Mouse (Mus musculus) liver, embryonic 16.5 days (tissue): Measurements from ENCODE around the gene Clk3. TPM values are rescaled to one million over a fixed set of nuclear protein-coding genes. Genes with fewer than 3 reads are reported as not detected.
A peak's percentile ranks its signal among the peaks of the same experiment; 100 is the strongest.
"Not testable (repeated sequence)": the region's sequence is repeated elsewhere in the genome, so short reads cannot be mapped to it uniquely, and the experiment has no call there.

Experiments
- ATAC-seq: fragments of 200-750 bp; cut with Nextera tagmentation; 2 replicates; pipeline ENCODE4 v1.8.0; 2017; ENCODE audit warnings: low read depth, mild to moderate bottlenecking, moderate number of reproducible peaks, moderate library complexity
- H3K27ac ChIP-seq: fragments of 300-500 bp; sonication (generic); 2 replicates; pipeline ENCODE4 v1.5.1; 2014; ENCODE audit warnings: mild to moderate bottlenecking, low read length
- H3K27me3 ChIP-seq: fragments of 300-500 bp; sonication (generic); 2 replicates; pipeline ENCODE4 v1.6.1; 2014; ENCODE audit warnings: low read depth, low read length, mixed read lengths; ENCODE audit not compliant: control insufficient read depth, insufficient read depth
- H3K36me3 ChIP-seq: fragments of 300-500 bp; sonication (generic); 2 replicates; pipeline ENCODE4 v1.6.1; 2014; ENCODE audit warnings: mild to moderate bottlenecking; ENCODE audit not compliant: control insufficient read depth, insufficient read depth
- H3K4me1 ChIP-seq: fragments of 300-500 bp; sonication (generic); 2 replicates; pipeline ENCODE4 v1.6.1; 2014; ENCODE audit warnings: low read depth, low read length, mixed read lengths; ENCODE audit not compliant: control insufficient read depth
- H3K4me2 ChIP-seq: fragments of 300-500 bp; sonication (generic); 2 replicates; pipeline ENCODE4 v1.6.1; 2014; ENCODE audit warnings: low read depth, low read length, mixed read lengths
- H3K4me3 ChIP-seq: fragments of 300-500 bp; sonication (generic); 2 replicates; pipeline ENCODE4 v1.5.1; 2014; ENCODE audit warnings: low read depth, mild to moderate bottlenecking, low read length
- H3K9ac ChIP-seq: fragments of 300-500 bp; sonication (generic); 2 replicates; pipeline ENCODE4 v1.6.1; 2014; ENCODE audit warnings: low read depth, low read length
- H3K9me3 ChIP-seq: fragments of 300-500 bp; sonication (generic); replicated peaks from 2 replicates; pipeline ENCODE4 v1.6.1; 2016; ENCODE audit warnings: low read length; ENCODE audit not compliant: control insufficient read depth
- WGBS: fragments of 180-500 bp; shearing (Covaris S2); extraction: QIAGEN DNeasy Blood & Tissue Kit; methylation state at CpG from one replicate; pipeline ENCODE4 v1.1.7; 2014; ENCODE audit not compliant: insufficient replicate concordance; 5-methylcytosine and 5-hydroxymethylcytosine counted together
- polyA plus RNA-seq: library from polyadenylated mRNA; unstranded; fragments of >200 nt; fragmentation: Nextera tagmentation; extraction: Ambion mirVana; gene quantifications from 2 replicates; pipeline ENCODE4 v1.2.1, GENCODE M21; 2015

The Clk3 gene
- polyA plus RNA-seq, 1 experiment from 2014 or later = 104 TPM

DNA sequence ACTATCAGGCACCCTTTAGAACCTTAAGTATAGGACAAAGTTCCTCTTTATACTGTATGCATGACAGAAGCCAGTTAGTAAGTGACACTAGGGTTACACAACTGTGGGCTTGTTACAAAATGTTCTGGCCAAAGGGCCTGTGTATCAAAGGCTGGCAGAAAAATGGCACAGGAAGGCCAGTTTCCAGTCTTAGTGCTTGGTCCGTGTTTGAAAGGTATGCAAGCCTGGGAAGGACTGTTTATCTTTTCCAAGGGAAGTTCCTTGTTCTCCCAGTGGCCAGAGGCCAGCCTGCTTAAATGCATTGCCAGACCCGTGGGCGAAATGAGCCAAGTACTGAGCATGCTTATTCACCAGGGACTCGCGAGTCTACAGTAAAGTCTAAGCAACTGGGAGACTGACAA is 42.3 kb downstream of the Clk3 start:
- Histone ChIP-seq H3K36me3 (peaks cover 25% of the 10 kb centered on the region), H3K9me3 (no peaks in the 10 kb centered on the region), H3K4me3 (no peak overlapping the region), H3K4me2 (peak overlapping the region; percentile 11; the same call in 1 of the 2 replicates), H3K27me3 (no peaks in the 10 kb centered on the region), H3K27ac (peak overlapping the region; percentile 83), H3K9ac (no peak overlapping the region), H3K4me1 (peaks cover 11% of the 10 kb centered on the region)
- peak; percentile 88 for ATAC-seq
- WGBS = 56% methylated on average over 5 of the region's 5 CpGs

DNA sequence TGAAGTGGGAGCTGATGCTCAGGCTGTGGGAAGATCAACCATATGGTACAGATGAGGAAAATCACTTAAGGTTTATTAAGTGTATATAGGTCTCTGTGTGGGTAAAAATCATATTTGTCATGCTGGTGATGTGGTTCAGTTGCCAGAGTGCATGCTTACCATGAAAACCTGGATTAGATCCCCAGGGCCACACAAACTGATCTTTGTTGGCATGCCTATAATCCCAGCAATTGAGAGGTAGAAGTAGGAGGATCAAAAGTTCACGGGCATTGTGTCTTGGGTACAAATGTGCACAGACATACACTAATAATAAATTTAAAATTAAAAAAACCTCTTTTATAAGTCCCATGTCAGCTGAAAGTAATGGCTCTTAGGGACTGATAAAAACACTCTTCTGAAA is 43.3 kb downstream of the Clk3 start:
- 71% methylated on average over 1 of the region's 1 CpGs for WGBS
- H3K4me2 ChIP-seq = no peak overlapping the region
- peaks cover 11% of the 10 kb centered on the region for H3K4me1 ChIP-seq
- H3K27ac ChIP-seq = no peak overlapping the region
- H3K9ac ChIP-seq = no peak overlapping the region
- H3K9me3 ChIP-seq = no peaks in the 10 kb centered on the region
- H3K27me3 ChIP-seq = no peaks in the 10 kb centered on the region
- peaks cover 18% of the 10 kb centered on the region for H3K36me3 ChIP-seq
- no peak for ATAC-seq
- H3K4me3 ChIP-seq = no peak overlapping the region

DNA sequence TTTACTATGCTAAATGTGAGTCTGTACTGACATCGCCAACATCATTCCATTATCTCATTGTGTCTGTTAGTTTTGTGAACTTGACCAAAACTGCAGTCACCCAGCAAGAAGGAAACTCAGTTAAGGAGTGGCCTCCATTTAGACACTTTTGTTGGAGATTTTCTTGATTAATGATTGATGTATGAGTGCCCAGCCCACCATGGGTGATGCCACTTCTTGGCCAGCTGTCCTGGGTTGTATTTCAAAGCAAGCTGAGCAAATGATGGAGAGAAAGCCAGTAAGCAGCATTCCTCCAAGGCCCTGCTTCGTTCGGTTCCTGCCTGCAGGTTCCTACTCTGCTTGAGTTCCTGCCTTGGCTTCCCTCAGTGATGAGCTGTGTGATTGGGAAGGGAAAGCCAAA is 44.9 kb downstream of the Clk3 start:
- H3K9me3 ChIP-seq = no peaks in the 10 kb centered on the region
- peaks cover 5% of the 10 kb centered on the region for H3K4me1 ChIP-seq
- no peak for ATAC-seq
- H3K27ac ChIP-seq = no peak overlapping the region
- H3K27me3 ChIP-seq = no peaks in the 10 kb centered on the region
- WGBS = 74% methylated on average over 3 of the region's 3 CpGs
- H3K9ac ChIP-seq = no peak overlapping the region
- H3K4me2 ChIP-seq = no peak overlapping the region
- H3K4me3 ChIP-seq = no peak overlapping the region
- H3K36me3 ChIP-seq = peaks cover 20% of the 10 kb centered on the region

DNA sequence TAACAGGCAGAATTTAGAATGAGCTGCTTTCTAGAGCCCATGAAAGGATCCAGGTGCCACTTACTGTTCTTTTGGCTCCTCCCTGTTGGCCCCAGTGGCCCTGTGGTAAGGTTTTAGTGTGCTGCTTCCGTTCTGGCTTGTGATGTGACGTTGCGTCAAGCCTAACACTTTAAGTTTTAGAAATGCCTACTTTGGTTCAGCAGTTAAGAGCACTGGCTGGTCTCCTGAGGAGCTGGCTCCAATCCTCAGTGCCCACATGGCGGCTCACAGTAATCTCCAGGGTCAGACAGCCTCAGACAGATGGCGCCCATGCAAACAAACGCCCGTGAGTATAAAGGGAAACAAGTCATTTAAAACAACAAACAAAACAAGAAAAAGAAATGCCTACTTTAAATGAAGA is 47.3 kb downstream of the Clk3 start:
- no peak overlapping the region for H3K4me2 ChIP-seq
- no peak overlapping the region for H3K27ac ChIP-seq
- H3K4me3 ChIP-seq = no peak overlapping the region
- ATAC-seq = no peak
- no peaks in the 10 kb centered on the region for H3K9me3 ChIP-seq
- H3K27me3 ChIP-seq = no peaks in the 10 kb centered on the region
- WGBS = 88% methylated on average over 7 of the region's 7 CpGs
- no peak overlapping the region for H3K9ac ChIP-seq
- peaks cover 33% of the 10 kb centered on the region for H3K36me3 ChIP-seq
- peaks cover 3% of the 10 kb centered on the region for H3K4me1 ChIP-seq

DNA sequence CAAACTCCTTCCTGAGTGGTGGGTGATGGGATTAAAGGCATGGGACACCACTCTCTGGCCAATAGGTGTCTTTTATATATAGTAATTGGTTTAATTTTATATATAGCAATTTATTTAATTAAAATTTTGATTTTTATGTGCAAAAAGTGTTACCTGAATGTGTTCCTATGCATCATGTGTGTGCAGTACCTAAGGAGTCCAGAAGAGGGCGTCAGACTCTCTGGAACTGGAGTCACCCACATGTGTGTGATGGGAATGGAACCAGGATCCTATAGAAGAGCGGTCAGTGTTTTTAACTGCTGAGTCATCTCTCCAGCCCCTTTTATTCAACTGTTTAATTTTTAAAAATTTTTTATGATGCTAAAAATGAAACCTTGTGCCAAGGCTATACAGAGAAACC is 53.5 kb downstream of the Clk3 start:
- Histone ChIP-seq H3K4me1 (peaks cover 3% of the 10 kb centered on the region), H3K27me3 (no peaks in the 10 kb centered on the region), H3K4me2 (no peak overlapping the region), H3K9me3 (no peaks in the 10 kb centered on the region), H3K27ac (no peak overlapping the region), H3K36me3 (peaks cover 27% of the 10 kb centered on the region), H3K9ac (no peak overlapping the region), H3K4me3 (no peak overlapping the region)
- 71% methylated on average over 2 of the region's 2 CpGs for WGBS
- ATAC-seq = no peak

DNA sequence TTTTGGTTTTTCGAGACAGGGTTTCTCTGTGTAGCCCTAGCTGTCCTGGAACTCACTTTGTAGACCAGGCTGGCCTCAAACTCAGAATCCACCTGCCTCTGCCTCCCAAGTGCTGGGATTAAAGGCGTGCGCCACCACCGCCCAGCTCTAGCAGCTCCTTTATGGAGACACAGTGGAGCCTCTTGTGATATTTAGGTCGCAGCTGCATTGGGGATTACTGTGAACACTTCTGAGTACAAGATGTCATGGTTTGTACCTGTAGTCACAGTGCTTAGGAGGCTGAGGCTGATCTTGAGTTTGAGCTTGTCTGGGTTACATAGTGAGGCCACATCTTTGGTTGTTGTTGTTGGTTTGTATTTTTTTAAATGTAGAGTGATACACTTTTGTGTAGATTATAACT is 55.4 kb downstream of the Clk3 start:
- not testable (repeated sequence) for H3K9me3 ChIP-seq, H3K4me1 ChIP-seq, H3K4me3 ChIP-seq, H3K9ac ChIP-seq, H3K27ac ChIP-seq, H3K27me3 ChIP-seq, H3K4me2 ChIP-seq, ATAC-seq
- WGBS = 68% methylated on average over 5 of the region's 5 CpGs
- peaks cover 11% of the 10 kb centered on the region for H3K36me3 ChIP-seq

DNA sequence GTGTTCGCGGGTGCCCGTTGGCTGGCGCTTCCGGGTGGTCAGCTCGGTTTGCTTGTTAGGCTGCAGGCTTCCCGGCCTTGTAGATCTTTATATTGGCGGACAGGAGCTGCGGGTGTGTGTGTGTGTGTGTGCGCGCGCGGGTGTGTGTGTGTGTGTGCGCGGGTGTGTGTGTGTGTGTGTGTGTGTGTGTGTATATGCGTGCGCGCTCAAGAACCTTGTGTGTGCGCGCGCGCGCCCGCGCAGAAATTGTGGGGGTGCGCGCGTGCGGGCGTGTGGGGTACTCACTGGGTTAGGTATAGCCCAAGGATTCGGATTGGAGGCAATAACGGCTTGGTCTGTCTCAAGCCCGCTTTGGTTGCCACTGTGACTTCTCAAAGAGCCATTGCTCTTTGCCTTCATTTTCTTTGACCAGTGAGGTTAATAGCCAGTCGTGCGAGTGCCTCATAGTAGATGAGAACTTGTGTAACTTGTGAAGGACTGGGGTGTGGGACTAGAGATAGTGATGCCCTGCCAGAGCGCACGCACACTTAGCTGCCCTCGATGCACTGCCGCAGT is 56.9 kb downstream of the Clk3 start:
- H3K4me2 ChIP-seq = peak overlapping the region; percentile 68
- H3K27me3 ChIP-seq = no peaks in the 10 kb centered on the region
- H3K9ac ChIP-seq = peak overlapping the region; percentile 83
- H3K9me3 ChIP-seq = no peaks in the 10 kb centered on the region
- peak; percentile 77 for ATAC-seq
- H3K4me3 ChIP-seq = peak overlapping the region; percentile 84
- H3K4me1 ChIP-seq = peaks cover 3% of the 10 kb centered on the region
- H3K36me3 ChIP-seq = peaks cover 3% of the 10 kb centered on the region; the same call in 1 of the 2 replicates
- WGBS = under 1% methylated on average over 39 of the region's 39 CpGs
- H3K27ac ChIP-seq = peak overlapping the region; percentile 81

DNA sequence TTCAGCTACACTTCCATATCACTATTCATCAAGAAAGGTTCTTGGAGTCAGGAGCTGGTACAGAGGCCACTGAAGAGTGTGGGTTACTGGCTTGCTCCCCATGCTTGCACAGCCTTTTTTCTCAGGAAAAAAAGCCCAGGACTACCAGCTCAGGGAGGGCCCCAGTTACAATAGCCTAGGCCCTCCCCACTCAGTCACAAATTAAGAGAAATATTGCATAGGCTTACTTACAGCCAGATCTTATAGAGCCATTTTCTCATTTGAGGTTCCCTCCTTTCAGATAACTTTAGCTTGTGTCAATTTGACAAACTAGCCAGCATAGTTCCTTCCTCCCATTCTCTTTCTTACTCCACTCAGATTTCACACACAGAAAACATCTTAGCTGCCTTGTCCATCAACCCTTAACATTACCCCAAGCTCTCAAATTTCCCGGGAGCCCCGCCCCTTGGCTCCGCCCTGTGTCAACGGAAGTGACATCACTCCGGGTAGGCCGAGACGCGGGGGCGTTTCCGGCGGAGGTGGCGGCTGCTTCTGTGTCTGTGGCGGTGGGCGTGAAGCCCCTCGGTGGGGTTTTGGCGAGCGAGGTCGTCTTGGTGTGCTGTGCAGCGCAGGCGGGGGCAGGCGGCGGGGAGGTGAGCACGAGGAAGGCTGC is 57.5 kb downstream of the Clk3 start, which contains the start of gene Edc3:
TSS of gene Edc3 (plus strand) at position 473 of the 652 bp plus-strand sequence.
- Histone ChIP-seq H3K9me3 (no peaks in the 10 kb centered on the region), H3K4me2 (peak within 1 kb of the TSS; percentile 68), H3K27ac (peak within 1 kb of the TSS; percentile 81), H3K36me3 (peaks cover under 1% of the 10 kb centered on the region; the same call in 1 of the 2 replicates), H3K4me1 (peaks cover 3% of the 10 kb centered on the region), H3K9ac (peak within 1 kb of the TSS; percentile 83), H3K4me3 (peak within 1 kb of the TSS; percentile 84), H3K27me3 (no peaks in the 10 kb centered on the region)
- ATAC-seq = peak; percentile 93
- WGBS = under 1% methylated on average over 23 of the region's 23 CpGs

DNA sequence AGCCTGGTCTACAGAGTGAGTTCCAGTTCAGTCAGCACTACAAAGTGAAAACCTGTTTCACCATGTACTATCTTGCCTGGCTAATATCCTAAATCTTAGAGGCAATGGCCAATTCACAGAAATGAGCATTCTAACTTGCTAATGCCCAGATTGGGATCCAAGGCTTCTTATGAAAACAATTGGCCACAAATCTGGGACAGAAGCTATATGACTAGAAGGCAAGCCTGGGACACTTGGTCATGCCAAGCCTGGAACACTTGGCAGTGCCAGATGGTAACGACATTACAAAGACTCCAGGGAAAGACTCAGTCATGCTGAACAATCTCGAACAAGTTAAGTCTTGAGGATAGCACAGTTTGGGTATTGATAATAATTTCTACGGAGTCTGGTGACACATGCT is 59.2 kb downstream of the Clk3 start:
- H3K36me3 ChIP-seq = no peaks in the 10 kb centered on the region
- H3K9me3 ChIP-seq = no peaks in the 10 kb centered on the region
- peaks cover 3% of the 10 kb centered on the region for H3K4me1 ChIP-seq
- no peak overlapping the region for H3K27ac ChIP-seq
- H3K4me2 ChIP-seq = no peak overlapping the region
- H3K4me3 ChIP-seq = no peak overlapping the region
- H3K9ac ChIP-seq = no peak overlapping the region
- no peaks in the 10 kb centered on the region for H3K27me3 ChIP-seq
- 74% methylated on average over 3 of the region's 3 CpGs for WGBS
- ATAC-seq = no peak
